Mouse (Mus musculus) embryonic facial prominence, embryonic 11.5 days (tissue): Measurements from ENCODE around the gene Gm45140. TPM values are rescaled to one million over a fixed set of nuclear protein-coding genes. Genes with fewer than 3 reads are reported as not detected.

Experiments
- ATAC-seq: fragments of 200-750 bp; cut with Nextera tagmentation; replicated peaks from 2 replicates; pipeline ENCODE4 v1.8.0; 2017; ENCODE audit warnings: low read depth; ENCODE audit not compliant: insufficient number of reproducible peaks, low FRiP score, low TSS enrichment
- DNase-seq: peaks from one replicate; pipeline ENCODE4 v3.0.0-alpha.2; 2015; ENCODE audit warnings: low spot score
- H3K27ac ChIP-seq: fragments of 300-500 bp; sonication (generic); replicated peaks from 2 replicates; pipeline ENCODE4 v1.5.1; 2014; ENCODE audit warnings: mild to moderate bottlenecking, low read depth, low read length, control low read depth
- H3K27me3 ChIP-seq: fragments of 300-500 bp; sonication (generic); 2 replicates; pipeline ENCODE4 v1.6.1; 2014; ENCODE audit warnings: mild to moderate bottlenecking, low read length, moderate library complexity, mixed read lengths; ENCODE audit not compliant: control insufficient read depth, insufficient read depth
- H3K36me3 ChIP-seq: fragments of 300-500 bp; sonication (generic); replicated peaks from 2 replicates; pipeline ENCODE4 v1.6.1; 2014; ENCODE audit warnings: low read depth, mild to moderate bottlenecking, low read length, moderate library complexity, mixed read lengths; ENCODE audit not compliant: control insufficient read depth, insufficient read depth
- H3K4me1 ChIP-seq: fragments of 300-500 bp; sonication (generic); 2 replicates; pipeline ENCODE4 v1.6.1; 2014; ENCODE audit warnings: low read length, mixed read lengths; ENCODE audit not compliant: control insufficient read depth, insufficient read depth
- H3K4me2 ChIP-seq: fragments of 300-500 bp; sonication (generic); 2 replicates; pipeline ENCODE4 v1.6.1; 2014; ENCODE audit warnings: low read depth, mild to moderate bottlenecking, control low read depth, low read length, moderate library complexity
- H3K4me3 ChIP-seq: fragments of 300-500 bp; sonication (generic); 2 replicates; pipeline ENCODE4 v1.5.1; 2014; ENCODE audit warnings: low read depth, low read length, control low read depth
- H3K9ac ChIP-seq: fragments of 300-500 bp; sonication (generic); replicated peaks from 2 replicates; pipeline ENCODE4 v1.6.1; 2014; ENCODE audit warnings: mild to moderate bottlenecking, control low read depth, low read length
- H3K9me3 ChIP-seq: fragments of 300-500 bp; sonication (generic); replicated peaks from 2 replicates; pipeline ENCODE4 v1.6.1; 2016; ENCODE audit warnings: mild to moderate bottlenecking, low read length, inconsistent platforms, mixed read lengths; ENCODE audit not compliant: control insufficient read depth
- WGBS: fragments of 180-500 bp; shearing (Covaris S2); extraction: QIAGEN DNeasy Blood & Tissue Kit; methylation state at CpG from one replicate; pipeline ENCODE4 v1.1.7; 2014; 5-methylcytosine and 5-hydroxymethylcytosine counted together
- polyA plus RNA-seq: library from polyadenylated mRNA; unstranded; fragments of >200 nt; fragmentation: Nextera tagmentation; extraction: Ambion mirVana; gene quantifications from 2 replicates; pipeline ENCODE4 v1.2.1, GENCODE M21; 2014

Gm45140 gene
- polyA plus RNA-seq, 1 experiment from 2014 or later = 3.2 TPM

DNA sequence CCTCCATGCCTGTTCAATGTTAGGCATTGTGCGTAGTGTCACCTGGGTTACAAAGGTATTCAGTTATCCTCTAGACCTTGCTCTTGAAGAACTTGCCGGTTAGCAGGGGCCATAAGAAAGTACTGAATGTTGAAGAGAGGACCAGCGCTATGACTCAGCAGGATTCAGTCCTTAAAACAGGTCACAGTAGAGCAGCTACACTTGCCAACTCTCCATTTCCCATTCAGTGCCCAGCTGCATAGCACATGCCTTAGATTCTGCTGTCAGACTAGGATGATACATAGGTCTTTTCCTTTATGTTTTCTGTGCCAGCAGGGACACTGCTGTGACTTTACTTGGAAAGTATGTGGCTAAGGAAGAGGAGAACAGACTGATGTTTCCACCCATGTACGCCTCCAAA is 17.9 kb upstream of the Gm45140 start:
- Histone ChIP-seq H3K4me2 (no peak overlapping the region), H3K36me3 (no peaks in the 10 kb centered on the region), H3K9ac (no peak overlapping the region), H3K4me3 (no peak overlapping the region), H3K4me1 (no peaks in the 10 kb centered on the region), H3K9me3 (no peaks in the 10 kb centered on the region), H3K27me3 (no peaks in the 10 kb centered on the region), H3K27ac (no peak overlapping the region)
- DNase-seq (no peak), ATAC-seq (no peak)
- WGBS = 92% methylated on average over 4 of the region's 4 CpGs

DNA sequence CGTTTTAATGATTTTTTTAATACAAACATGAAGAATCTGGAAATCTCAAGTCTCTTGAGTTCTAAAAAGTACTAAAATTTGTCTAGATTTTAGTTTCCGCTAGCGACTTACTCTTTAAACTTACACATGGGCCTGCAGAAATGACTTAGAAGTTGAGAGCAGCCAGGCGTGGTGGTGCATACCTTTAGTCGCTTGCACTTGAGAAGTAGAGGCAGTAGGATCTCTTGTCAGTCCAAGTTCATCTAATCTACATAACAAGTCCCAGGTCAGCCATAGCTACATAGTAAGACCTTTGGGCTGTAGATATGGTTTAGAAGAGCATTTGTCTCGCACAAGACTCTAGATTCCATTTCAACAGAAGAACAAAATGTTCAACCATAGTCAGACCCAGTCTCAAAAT is 16.3 kb upstream of the Gm45140 start:
- ATAC-seq = no peak
- WGBS = 85% methylated on average over 6 of the region's 6 CpGs

DNA sequence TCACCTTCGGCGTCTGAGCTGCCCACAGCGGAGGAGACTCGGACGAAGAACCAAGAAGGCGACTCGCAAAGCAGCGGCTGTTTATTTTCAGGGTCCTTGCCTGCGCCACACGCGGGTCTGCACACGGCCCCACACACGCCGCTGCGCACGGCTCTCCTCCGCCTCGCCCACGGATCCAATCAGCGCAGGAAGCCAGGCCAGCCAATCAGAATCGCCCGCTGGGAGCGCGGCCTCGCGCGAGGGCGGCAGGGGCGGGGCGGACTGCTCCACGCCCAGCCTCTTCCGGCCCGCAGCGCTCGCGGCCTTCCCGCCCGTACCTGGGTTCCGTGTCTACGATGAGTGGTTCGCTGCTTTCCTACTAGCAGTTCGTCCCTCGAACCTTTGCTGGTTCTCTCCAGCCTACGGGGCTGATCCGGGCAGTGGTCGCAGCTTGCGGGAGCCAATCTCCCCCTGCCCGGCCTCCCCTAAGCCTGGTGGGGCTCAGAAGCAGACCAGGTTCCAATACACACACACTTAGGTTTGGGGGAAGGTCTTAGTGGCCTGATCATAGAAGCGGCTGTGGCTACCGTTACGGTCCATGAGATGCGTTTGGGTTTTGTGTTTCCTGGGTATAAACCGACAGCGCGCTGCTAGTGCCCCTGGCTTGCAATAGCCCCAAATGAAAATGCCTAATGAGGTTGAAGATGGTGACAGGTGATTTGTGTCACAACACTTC is 15.5 kb upstream of the Gm45140 start, which contains the start of gene Cnbp:
TSS of gene Cnbp (minus strand) at position 207 of the 715 bp plus-strand sequence.
- Histone ChIP-seq H3K27me3 (no peaks in the 10 kb centered on the region), H3K9ac (peak within 1 kb of the TSS; percentile 92), H3K4me3 (peak within 1 kb of the TSS; percentile 74), H3K4me1 (no peaks in the 10 kb centered on the region), H3K9me3 (no peaks in the 10 kb centered on the region), H3K36me3 (no peaks in the 10 kb centered on the region), H3K4me2 (peak within 1 kb of the TSS; percentile 76), H3K27ac (peak within 1 kb of the TSS; percentile 91)
- under 1% methylated on average over 55 of the region's 55 CpGs for WGBS
- ATAC-seq (peak; percentile 96), DNase-seq (peak; percentile 98)

More for the DNA sequence above, 16.3 kb upstream of the Gm45140 start:
- Histone ChIP-seq H3K9me3 (no peaks in the 10 kb centered on the region), H3K27me3 (no peaks in the 10 kb centered on the region), H3K36me3 (no peaks in the 10 kb centered on the region), H3K4me1 (no peaks in the 10 kb centered on the region), H3K4me3 (no peak overlapping the region), H3K9ac (no peak overlapping the region), H3K4me2 (no peak overlapping the region), H3K27ac (no peak overlapping the region)
- DNase-seq = no peak

DNA sequence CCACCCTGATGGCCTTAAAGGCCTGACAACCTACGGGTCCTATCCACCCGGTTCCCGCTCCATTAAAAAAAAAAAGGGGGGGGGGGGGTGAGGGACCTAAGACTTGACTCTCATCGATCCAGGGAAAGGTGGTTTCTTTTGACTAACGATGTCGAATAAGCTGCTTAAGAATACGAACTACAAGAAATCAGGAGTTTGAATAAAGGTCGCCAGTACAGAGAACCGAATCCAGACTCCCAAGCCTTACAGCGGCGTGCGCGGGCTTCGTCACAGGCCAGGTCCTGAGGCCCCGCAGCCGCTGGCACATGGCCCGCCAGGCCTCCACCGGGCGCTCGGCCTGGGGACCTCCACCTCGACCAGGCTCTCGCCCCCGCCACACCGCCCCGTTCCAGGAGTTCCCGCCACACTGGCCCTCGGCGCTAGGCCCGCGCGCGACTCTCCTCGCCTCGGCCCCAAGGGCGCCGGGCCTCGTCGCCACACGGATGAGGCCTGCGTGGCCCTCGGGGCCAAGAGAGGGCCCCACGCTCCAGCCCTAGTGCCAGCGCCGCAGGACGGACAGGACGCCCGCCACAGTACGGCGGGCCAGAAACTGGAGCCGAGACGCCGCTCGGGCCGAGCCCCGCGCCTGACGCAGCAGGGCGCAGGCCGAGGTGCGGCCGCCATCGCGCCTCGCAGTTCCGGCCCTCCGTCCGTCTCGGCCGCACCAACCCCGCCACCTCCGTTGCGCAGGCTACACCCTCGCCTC is 14.7 kb upstream of the Gm45140 start:
- DNase-seq (peak; percentile 36), ATAC-seq (peak; percentile 68)
- WGBS = under 1% methylated on average over 73 of the region's 73 CpGs

DNA sequence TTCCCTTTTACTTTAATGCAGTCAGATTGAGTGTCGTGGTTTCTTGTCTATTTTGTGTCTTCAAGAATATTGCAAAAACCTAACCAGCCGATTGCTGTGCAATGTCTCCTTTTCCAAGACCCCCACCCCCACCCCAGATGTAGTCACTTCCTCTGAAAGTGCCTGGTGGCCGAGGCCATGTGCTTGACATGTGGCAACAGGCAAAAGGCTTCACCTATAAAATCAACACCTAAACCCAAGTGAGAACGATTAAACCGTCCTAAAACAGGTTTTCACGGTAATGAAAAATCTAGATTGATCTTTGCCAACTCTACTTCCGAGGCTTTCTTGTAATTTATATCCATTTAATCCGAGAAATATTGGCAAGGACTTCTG is 14.2 kb upstream of the Gm45140 start:
- Histone ChIP-seq H3K4me2 (peak overlapping the region; percentile 59), H3K36me3 (peaks cover 7% of the 10 kb centered on the region), H3K9ac (peak overlapping the region; percentile 92), H3K4me1 (no peaks in the 10 kb centered on the region), H3K9me3 (no peaks in the 10 kb centered on the region), H3K4me3 (peak overlapping the region; percentile 74), H3K27ac (no peak overlapping the region; the same call in 1 of the 2 replicates), H3K27me3 (no peaks in the 10 kb centered on the region)
- under 1% methylated on average over 8 of the region's 8 CpGs for WGBS
- ATAC-seq (no peak), DNase-seq (peak; percentile 59)

More for the DNA sequence above, 14.7 kb upstream of the Gm45140 start:
- no peaks in the 10 kb centered on the region for H3K9me3 ChIP-seq
- peaks cover 3% of the 10 kb centered on the region for H3K36me3 ChIP-seq
- peak overlapping the region; percentile 74 for H3K4me3 ChIP-seq
- no peaks in the 10 kb centered on the region for H3K4me1 ChIP-seq
- H3K4me2 ChIP-seq = peak overlapping the region; percentile 59
- H3K27ac ChIP-seq = peak overlapping the region; percentile 86
- H3K9ac ChIP-seq = peak overlapping the region; percentile 92
- H3K27me3 ChIP-seq = no peaks in the 10 kb centered on the region

DNA sequence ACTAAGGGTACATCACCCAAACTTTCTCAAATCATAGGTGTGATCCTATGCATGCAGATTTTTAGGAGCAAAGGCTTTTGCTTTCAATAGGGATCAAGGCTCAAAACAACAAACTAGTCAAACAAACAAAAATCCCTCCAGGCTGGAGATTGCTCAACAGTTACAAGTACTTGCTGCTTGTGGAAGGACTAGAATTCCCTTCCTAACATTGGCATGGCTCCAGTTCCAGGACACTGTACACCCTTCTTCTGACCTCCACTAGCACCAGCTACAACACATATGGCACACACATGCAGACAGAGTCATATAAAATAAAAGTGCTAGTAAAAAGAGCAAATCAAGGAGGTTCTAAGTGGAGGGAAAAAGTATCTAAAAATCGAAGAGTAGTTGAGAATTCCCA is 11.2 kb upstream of the Gm45140 start:
- H3K27me3 ChIP-seq = no peaks in the 10 kb centered on the region
- H3K9ac ChIP-seq = no peak overlapping the region
- H3K4me2 ChIP-seq = no peak overlapping the region
- H3K4me1 ChIP-seq = no peaks in the 10 kb centered on the region
- 72% methylated on average over 1 of the region's 1 CpGs for WGBS
- ATAC-seq (no peak), DNase-seq (no peak)
- no peak overlapping the region for H3K27ac ChIP-seq
- peaks cover 7% of the 10 kb centered on the region for H3K36me3 ChIP-seq
- no peak overlapping the region for H3K4me3 ChIP-seq
- H3K9me3 ChIP-seq = no peaks in the 10 kb centered on the region

DNA sequence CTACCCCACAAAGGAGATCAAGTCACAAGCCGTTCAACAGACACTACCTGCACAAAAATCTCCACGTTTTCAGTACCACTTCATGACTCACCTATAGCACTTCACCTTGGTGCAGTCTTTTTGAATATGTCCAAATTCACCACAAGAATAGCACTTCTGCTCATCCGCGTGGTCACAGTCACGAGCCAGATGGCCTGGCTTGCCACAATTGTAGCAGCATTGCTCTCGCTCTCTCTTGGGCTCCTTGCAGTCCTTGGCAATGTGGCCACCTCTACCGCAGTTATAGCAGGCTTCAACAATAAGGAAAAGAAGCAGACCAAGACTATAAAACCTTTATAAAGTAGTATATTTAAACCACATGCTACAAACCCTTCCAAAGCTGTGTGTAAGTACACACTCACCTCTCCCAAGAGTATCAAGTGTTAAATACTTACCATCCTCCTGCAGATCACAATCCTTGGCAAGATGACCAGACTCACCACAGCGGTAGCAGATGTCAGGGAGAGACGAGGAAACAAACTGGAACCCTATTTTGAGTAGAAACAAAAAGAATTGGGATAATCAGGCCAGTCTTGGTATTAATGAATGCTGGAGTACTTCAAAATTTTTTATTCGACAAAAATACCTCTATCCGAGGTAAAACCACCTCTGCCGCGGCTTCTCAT is 9.6 kb upstream of the Gm45140 start:
- DNase-seq = no peak
- no peak overlapping the region for H3K4me2 ChIP-seq
- peaks cover 7% of the 10 kb centered on the region for H3K36me3 ChIP-seq

More for the DNA sequence above, 9.6 kb upstream of the Gm45140 start:
- Histone ChIP-seq H3K9ac (no peak overlapping the region), H3K27me3 (no peaks in the 10 kb centered on the region), H3K4me1 (no peaks in the 10 kb centered on the region), H3K9me3 (no peaks in the 10 kb centered on the region), H3K27ac (no peak overlapping the region), H3K4me3 (no peak overlapping the region)
- WGBS = 92% methylated on average over 13 of the region's 13 CpGs
- ATAC-seq = no peak
